Mouse (Mus musculus): Measurements from ENCODE around the gene Rflna.

DNA sequence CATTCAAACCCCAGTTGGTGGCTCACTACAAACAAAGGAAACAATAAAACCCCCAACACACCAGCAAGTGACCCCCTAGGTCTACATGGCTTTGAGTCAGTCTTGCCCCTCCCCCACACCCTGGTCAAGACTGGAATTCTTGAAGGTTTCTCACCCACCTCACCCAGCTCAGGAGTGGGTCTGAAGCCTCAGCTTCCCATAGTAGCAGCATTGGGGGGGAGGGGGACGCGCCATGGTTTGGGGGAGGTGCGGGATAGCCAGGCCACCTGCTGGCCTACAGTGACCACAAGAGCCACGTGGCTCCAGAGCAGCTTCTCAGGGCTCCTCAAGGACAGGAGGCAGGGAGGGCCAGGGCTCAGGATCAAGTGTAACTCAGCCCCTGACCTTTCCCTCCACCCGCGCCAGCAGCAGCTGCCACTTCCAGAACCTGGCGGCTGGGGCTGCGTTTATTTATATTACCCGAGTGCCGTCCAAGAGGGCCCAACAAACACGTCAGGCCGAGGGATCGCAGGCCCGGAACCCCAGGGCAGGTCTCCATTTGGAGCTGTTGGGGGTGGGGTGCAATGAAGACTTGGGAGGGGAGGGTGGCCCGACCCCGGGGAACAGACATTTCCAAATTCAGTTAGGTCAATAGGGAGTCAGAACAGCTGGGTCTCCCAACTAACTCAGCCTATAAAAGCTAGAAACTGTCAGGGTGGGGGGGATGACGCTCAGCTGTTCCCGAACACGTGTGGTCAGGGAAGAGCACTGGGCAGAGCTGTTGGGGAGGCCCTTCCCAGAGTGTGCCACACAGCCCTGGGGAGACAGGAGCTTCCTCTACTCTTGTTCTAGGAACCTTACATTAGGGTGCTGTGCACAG lies 53.9 kb downstream of the Rflna start:
- TF ChIP-seq CTCF (IDR thresholded peaks at IDR 0.05; ENCODE audit: control insufficient read depth, insufficient read depth, low read length) (no peak), POLR2A (IDR thresholded peaks at IDR 0.05; ENCODE audit: borderline replicate concordance, control insufficient read depth, low read depth, low read length) (no peak)

Measured in bone marrow, adult 2 months (tissue).